Mouse (Mus musculus) fat pad, adult 2 months (tissue): ENCODE results near the gene Fance.
"Not testable (repeated sequence)": the region's sequence is repeated elsewhere in the genome, so short reads cannot be mapped to it uniquely, and the experiment has no call there.

ENCODE experiments used
- DNase-seq: peaks from one replicate; pipeline ENCODE4 v3.0.0-alpha.2; 2011; ENCODE audit warnings: low read depth, low spot score; ENCODE audit errors: extremely low read depth

Gene Fance

GRCm38 (mm10) chr17:28345882-28346281, 32.6 kb downstream of the Fance start:
- DNase-seq: no peak

- DNase-seq: no peak
These were observed 34.0 kb downstream of the Fance start for GRCm38 (mm10) chr17:28347327-28347726.

DNA sequence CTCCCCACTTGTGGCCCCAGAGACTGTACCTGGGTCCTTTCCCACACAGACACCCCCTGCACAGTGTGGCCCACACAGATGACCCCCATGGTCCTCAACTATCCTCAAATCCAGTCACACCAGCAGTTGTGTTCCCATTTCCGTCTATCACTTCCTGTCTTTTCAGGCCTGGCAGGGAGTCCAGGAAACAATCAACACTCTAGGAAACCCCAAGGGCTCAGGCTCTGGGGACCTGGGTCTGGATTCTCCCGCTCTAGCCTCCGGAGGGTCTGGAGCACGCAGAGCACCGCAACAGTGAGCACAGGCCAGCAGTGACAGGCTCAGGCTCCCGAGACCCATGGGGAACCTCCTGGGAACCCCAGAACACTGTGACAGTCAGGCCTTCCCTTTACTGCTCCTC, 34.9 kb downstream of the Fance start:
- no peak for DNase-seq

- no peak for DNase-seq
These were observed 36.1 kb downstream of the Fance start for GRCm38 (mm10) chr17:28349264-28349880.

- DNase-seq: no peak
These were observed 36.7 kb downstream of the Fance start for GRCm38 (mm10) chr17:28349901-28350465.

GRCm38 (mm10) chr17:28350466-28351352, 37.4 kb downstream of the Fance start, which contains the start of gene Tead3:
TSS of gene Tead3 (minus strand) at chr17:28350817.
- DNase-seq: no peak

DNA sequence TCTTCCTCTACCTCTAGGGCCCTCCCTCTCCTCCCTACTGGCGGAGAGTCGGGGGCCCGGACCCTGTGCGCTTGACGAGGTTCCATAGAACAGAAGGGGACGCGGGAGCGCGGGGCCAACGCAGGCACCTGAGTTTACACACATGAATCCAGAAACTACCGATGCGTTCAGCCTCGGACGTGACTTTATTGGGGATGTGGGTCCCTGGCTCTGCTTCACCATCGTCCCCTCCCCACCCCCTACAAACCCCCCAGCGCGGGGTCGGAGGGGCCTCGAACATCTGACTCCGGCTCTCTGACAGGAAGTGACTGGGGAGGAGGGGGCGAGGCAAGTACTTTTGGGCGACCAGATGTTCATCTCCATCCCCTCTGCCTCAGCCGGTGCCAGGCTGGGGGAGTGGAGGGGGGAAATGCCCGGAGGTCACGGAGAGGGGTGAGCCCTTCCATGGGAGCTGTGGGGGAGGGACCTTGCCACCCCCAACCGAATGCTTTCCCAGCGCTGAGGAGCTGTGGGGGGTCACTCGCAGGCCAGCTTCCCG, 38.1 kb downstream of the Fance start:
- DNase-seq: no peak

DNA sequence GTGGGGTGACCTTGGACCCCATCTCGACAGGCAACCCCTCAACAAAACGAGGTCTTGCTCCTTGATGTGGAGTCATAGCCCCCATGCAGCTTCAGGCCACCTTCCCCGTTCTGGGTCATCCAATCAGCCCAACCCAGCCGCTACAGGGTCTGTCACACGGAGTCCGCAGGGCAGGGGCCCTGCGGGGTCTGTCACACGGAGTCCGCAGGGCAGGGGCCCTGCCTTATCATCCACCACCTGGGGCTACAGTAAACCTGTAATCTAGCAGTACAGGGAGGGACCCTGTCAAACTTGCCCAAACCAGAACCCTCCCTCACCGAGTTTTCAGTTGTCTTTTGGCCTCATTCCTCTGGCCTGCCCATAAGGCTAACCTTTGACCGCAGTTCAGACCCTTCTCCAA, 38.7 kb downstream of the Fance start:
- DNase-seq: no peak

GRCm38 (mm10) chr17:28355871-28356270, 42.6 kb downstream of the Fance start:
- DNase-seq: no peak

GRCm38 (mm10) chr17:28358576-28359261, 45.4 kb downstream of the Fance start:
- not testable (repeated sequence) for DNase-seq

DNA sequence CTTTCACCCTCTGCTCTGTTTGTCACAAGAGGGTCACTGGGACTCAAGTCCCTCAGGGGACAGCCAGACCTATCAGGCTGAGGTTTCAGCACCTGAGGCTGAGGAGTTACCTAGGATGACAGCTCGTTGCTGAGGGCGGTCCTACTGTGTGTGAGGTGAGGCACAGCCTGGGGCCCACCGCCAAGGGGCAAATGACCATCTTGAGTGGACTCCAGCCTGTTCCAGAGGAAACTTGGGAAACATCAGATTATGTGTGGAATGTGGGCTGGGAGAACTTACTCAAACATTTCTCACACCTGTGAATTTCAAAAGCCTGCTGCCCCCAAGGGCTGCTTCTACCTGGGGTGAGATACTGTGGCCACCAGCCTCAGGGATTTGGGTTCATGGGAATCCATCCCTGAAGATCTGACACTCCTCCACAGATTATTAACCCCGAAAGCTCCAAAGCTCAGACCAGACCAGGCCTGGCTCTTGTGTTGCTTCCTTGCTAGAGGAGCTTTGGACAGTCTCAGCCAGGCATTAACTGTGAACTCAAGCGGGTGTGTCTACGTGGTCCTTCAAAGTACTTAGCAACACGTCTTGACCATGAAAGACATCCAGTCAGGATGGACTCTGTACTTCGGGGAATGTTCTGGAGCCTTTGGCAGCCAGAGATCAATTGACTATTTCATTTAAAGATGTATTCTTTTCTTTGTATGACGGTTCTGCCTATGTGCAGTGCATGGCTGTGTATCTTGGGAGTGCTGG, 47.4 kb downstream of the Fance start:
- no peak for DNase-seq

GRCm38 (mm10) chr17:28361921-28362652, 48.8 kb downstream of the Fance start:
- no peak for DNase-seq

DNA sequence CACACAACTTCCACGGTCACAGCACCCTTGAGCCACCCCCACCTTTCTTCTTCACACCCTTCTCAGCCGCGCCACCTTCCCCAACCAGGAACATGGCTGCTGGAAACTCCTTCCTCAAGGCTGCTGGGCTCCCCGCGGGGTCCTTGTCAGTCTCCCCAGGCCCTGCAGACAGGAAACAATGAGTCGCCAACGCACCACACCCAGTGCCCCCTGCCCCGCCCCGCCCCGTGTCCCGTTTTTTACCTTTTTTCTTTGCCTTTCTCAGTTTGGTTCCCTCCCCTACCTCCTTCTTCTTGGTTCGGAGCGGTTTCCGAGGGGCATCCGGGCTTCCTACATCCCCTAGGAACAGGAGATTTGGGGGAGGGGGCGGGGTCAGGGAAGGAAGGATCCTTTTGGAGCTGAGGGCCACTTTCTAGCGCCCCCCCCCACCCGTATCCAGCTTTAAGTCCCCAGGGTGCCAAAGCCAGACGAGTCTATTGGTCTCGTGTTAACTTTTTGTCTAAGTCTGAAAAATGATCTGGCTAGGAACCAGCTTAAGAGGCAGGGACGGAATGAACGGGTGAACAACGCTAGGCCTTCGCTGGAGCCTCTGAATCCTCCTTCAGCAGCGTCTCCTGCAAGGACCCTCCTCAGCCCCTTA, 49.5 kb downstream of the Fance start:
- DNase-seq: no peak

- DNase-seq: no peak
These were observed 50.2 kb downstream of the Fance start for GRCm38 (mm10) chr17:28363507-28363906.

- DNase-seq: no peak
These were observed 51.8 kb downstream of the Fance start, which contains the start of gene Tulp1 for GRCm38 (mm10) chr17:28365122-28365521. TSS of gene Tulp1 (minus strand) at chr17:28365222.

GRCm38 (mm10) chr17:28368449-28368848, 55.1 kb downstream of the Fance start:
- no peak for DNase-seq

DNA sequence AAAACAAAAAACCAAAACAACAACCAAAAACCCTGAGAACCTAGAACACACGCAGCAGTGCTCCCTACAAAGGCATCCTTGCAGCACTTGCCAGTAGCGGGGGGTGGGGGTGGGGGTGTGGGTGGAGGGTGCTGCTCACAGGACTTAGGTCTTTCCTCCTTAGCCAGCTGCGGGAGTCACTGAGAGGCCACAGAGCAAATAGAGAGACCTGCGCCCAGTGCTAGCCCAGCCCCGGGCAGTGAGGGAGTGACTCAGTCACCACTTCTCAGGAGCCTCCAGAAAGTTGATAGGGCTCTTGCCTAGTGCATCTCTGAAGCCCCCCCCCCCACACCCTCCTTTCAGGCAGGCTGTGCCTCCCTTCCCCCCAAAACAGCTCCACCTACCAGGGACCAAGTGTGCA, 55.7 kb downstream of the Fance start:
- no peak for DNase-seq

DNA sequence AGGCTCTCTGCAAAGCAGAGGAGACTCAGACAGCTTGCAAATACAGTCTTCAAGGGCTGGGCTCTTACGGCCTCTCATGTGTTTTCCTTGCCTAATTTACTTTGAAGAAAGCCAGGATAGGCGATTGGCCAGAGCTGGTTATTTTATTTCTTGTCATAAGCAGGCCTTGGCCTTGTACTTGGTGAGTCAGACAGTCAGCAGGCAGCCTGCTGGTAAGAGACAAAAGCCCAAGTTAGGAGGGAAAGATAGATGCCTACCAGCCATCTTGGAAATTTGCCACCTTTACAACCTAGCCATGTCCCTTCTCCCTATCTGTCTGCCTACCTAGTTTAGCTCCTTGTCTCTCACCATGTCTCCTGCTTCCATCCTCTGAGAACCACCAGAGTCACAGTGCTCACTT, 58.0 kb downstream of the Fance start:
- no peak for DNase-seq

DNA sequence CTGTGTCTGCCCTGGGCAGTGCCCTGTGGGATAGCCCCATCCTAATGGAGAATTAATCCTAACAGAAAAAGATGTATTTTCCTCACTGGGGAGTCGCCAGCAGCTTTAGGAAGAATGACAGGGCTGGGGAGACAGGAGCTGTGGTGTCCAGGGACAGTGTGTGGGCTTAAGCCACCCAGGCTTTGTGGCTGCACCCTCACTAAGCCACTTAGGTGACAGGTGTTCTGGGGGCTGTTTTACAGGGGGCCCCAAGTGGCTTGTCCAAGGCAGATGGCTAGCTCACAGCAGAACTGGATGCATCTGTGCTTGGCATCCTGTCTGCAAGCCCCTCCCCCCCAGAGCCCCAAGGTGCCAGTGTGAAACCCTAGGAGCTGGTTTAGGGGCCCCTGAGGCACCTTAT, 58.6 kb downstream of the Fance start:
- DNase-seq: no peak
